Mouse (Mus musculus): ENCODE data around the gene Cd180. TPM values are rescaled to one million over a fixed set of nuclear protein-coding genes. Genes with fewer than 3 reads are reported as not detected.

The Cd180 gene
- polyA plus RNA-seq, 1 experiment from 2014 or later: 0.42 TPM

- no peak for ATAC-seq (ENCODE audit: low FRiP score, low TSS enrichment)
- TF ChIP-seq CTCF (IDR thresholded peaks at IDR 0.05; ENCODE audit: low read depth) (peak; percentile 70), EP300 (optimal IDR thresholded peaks at IDR 0.05) (no peak)
- DNase-seq (ENCODE audit: low spot score): no peak
- 66% methylated on average over 12 of the region's 12 CpGs for WGBS
- H3K27me3 ChIP-seq (ENCODE audit: control insufficient read depth, insufficient read depth, low read length): no peaks in the 10 kb centered on the region
- no peaks in the 10 kb centered on the region for H3K9me3 ChIP-seq (ENCODE audit: control insufficient read depth, low read length)
- no peak overlapping the region for H3K4me3 ChIP-seq (ENCODE audit: low read depth, low read length)
- no peaks in the 10 kb centered on the region for H3K36me3 ChIP-seq (ENCODE audit: control insufficient read depth, insufficient read depth, low read length)
- no peak overlapping the region for H3K27ac ChIP-seq (replicated peaks)
- 0 out of 2 replicates have a peak overlapping the region, but pooled peaks have one; percentile 14 for H3K4me2 ChIP-seq (replicated peaks; ENCODE audit: low read depth)
- 0 out of 2 replicates have a peak, but pooled peaks cover 2% of the 10 kb centered on the region for H3K4me1 ChIP-seq (replicated peaks; ENCODE audit: control insufficient read depth, insufficient read depth)
- no peak overlapping the region for H3K9ac ChIP-seq (ENCODE audit: low read length)
These were observed 28.3 kb upstream of the Cd180 start for GRCm38 (mm10) chr13:102664843-102665587.

DNA sequence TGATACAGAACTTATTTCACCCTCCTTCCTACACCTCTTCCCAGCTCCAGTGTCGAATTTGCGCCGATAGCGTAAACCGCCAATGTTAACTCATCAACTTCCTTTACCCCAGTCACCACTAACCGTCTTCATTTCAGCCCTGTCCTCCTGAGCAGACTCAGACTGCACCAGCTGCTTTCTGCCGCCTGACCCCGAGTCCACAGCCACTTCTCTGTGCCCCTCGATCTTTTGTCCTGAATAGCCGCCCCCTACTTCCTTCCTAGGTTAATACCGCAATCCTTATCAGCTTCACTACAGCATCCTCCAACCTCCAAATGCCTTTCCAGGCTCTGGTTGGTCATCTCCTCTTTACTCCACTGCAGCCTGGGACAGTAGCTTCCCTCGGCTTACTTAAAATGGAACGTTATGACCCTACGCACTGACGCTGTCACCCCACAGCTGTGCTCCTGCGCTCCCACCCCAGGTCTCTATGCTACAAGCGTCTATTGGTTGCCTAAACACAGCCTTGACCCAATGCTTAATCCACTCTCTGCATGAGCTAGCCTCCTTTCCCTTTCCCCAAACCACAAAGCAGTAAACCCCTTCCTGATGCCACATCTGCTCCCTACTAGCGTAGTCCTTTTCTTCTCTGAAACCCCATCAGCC is 27.6 kb upstream of the Cd180 start:
- TF ChIP-seq CTCF (IDR thresholded peaks at IDR 0.05; ENCODE audit: low read depth) (no peak), EP300 (optimal IDR thresholded peaks at IDR 0.05) (no peak)
- DNase-seq (ENCODE audit: low spot score): no peak
- Histone ChIP-seq H3K4me3 (ENCODE audit: low read depth, low read length) (no peak overlapping the region), H3K9ac (ENCODE audit: low read length) (no peak overlapping the region), H3K27ac (replicated peaks) (no peak overlapping the region), H3K4me2 (replicated peaks; ENCODE audit: low read depth) (0 out of 2 replicates have a peak overlapping the region, but pooled peaks have one; percentile 14), H3K4me1 (replicated peaks; ENCODE audit: control insufficient read depth, insufficient read depth) (0 out of 2 replicates have a peak, but pooled peaks cover 2% of the 10 kb centered on the region), H3K9me3 (ENCODE audit: control insufficient read depth, low read length) (no peaks in the 10 kb centered on the region), H3K36me3 (ENCODE audit: control insufficient read depth, insufficient read depth, low read length) (no peaks in the 10 kb centered on the region), H3K27me3 (ENCODE audit: control insufficient read depth, insufficient read depth, low read length) (no peaks in the 10 kb centered on the region)
- ATAC-seq (ENCODE audit: low FRiP score, low TSS enrichment): no peak
- WGBS: 55% methylated on average over 18 of the region's 18 CpGs

DNA sequence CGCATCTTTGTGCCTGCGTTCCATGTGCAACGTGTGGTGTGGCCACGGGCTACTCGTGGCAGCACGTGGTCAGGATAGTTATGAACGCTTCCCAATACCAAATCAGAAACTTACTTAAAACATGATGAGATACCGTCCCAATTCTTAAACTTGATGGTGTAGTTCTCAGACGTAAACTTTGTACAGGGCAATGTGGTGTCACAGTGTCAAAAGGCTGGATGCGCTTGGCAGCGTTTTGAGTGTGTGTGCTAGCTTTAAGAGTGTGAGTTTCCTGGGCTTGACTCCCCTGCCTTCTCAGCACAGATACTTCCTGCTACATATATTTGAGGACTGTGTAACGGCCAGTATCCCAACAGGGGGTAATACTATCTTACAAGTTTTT is 27.1 kb upstream of the Cd180 start:
- no peak overlapping the region for H3K27ac ChIP-seq (replicated peaks)
- ATAC-seq (ENCODE audit: low FRiP score, low TSS enrichment): no peak
- H3K36me3 ChIP-seq (ENCODE audit: control insufficient read depth, insufficient read depth, low read length): no peaks in the 10 kb centered on the region
- H3K27me3 ChIP-seq (ENCODE audit: control insufficient read depth, insufficient read depth, low read length): no peaks in the 10 kb centered on the region
- H3K4me1 ChIP-seq (replicated peaks; ENCODE audit: control insufficient read depth, insufficient read depth): 0 out of 2 replicates have a peak, but pooled peaks cover 2% of the 10 kb centered on the region
- no peak for TF ChIP-seq EP300 (optimal IDR thresholded peaks at IDR 0.05)
- TF ChIP-seq CTCF (IDR thresholded peaks at IDR 0.05; ENCODE audit: low read depth): no peak
- no peak overlapping the region for H3K4me3 ChIP-seq (ENCODE audit: low read depth, low read length)
- H3K9me3 ChIP-seq (ENCODE audit: control insufficient read depth, low read length): no peaks in the 10 kb centered on the region
- DNase-seq (ENCODE audit: low spot score): no peak
- 82% methylated on average over 12 of the region's 12 CpGs for WGBS
- no peak overlapping the region for H3K9ac ChIP-seq (ENCODE audit: low read length)
- H3K4me2 ChIP-seq (replicated peaks; ENCODE audit: low read depth): no peak overlapping the region

GRCm38 (mm10) chr13:102666731-102667130 is 26.6 kb upstream of the Cd180 start:
- Histone ChIP-seq H3K27me3 (ENCODE audit: control insufficient read depth, insufficient read depth, low read length) (no peaks in the 10 kb centered on the region), H3K4me2 (replicated peaks; ENCODE audit: low read depth) (no peak overlapping the region), H3K4me3 (ENCODE audit: low read depth, low read length) (no peak overlapping the region), H3K4me1 (replicated peaks; ENCODE audit: control insufficient read depth, insufficient read depth) (0 out of 2 replicates have a peak, but pooled peaks cover 2% of the 10 kb centered on the region), H3K9ac (ENCODE audit: low read length) (no peak overlapping the region), H3K27ac (replicated peaks) (no peak overlapping the region), H3K9me3 (ENCODE audit: control insufficient read depth, low read length) (no peaks in the 10 kb centered on the region), H3K36me3 (ENCODE audit: control insufficient read depth, insufficient read depth, low read length) (no peaks in the 10 kb centered on the region)
- 79% methylated on average over 4 of the region's 4 CpGs for WGBS
- ATAC-seq (ENCODE audit: low FRiP score, low TSS enrichment) (no peak), DNase-seq (ENCODE audit: low spot score) (no peak)
- TF ChIP-seq CTCF (IDR thresholded peaks at IDR 0.05; ENCODE audit: low read depth): no peak
- TF ChIP-seq EP300 (optimal IDR thresholded peaks at IDR 0.05): no peak

DNA sequence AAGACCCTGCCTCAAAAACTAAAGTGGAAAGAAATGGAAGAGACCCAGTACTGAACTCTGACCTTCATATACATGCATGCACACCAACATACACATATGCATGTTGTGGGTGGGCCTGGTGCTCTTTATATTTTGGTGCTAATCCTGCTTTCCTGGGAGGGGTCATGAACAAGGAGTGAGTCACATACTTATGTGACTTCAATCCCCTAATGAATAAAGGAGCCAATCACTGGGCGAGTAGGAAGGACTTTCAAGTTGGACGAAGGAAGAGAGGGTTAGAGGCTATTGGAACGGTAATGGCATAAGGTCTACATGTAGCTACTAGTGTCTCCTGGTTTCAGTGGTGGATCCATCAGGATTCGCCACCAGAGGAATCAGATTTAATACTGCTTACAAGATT is 26.0 kb upstream of the Cd180 start:
- H3K36me3 ChIP-seq (ENCODE audit: control insufficient read depth, insufficient read depth, low read length): no peaks in the 10 kb centered on the region

GRCm38 (mm10) chr13:102667842-102668241 is 25.5 kb upstream of the Cd180 start:
- no peak for ATAC-seq (ENCODE audit: low FRiP score, low TSS enrichment)
- H3K36me3 ChIP-seq (ENCODE audit: control insufficient read depth, insufficient read depth, low read length): no peaks in the 10 kb centered on the region

More for the DNA sequence above, 26.0 kb upstream of the Cd180 start:
- WGBS: 78% methylated on average over 4 of the region's 4 CpGs
- Histone ChIP-seq H3K9me3 (ENCODE audit: control insufficient read depth, low read length) (no peaks in the 10 kb centered on the region), H3K4me3 (ENCODE audit: low read depth, low read length) (no peak overlapping the region), H3K27ac (replicated peaks) (no peak overlapping the region), H3K4me1 (replicated peaks; ENCODE audit: control insufficient read depth, insufficient read depth) (0 out of 2 replicates have a peak, but pooled peaks cover 2% of the 10 kb centered on the region), H3K27me3 (ENCODE audit: control insufficient read depth, insufficient read depth, low read length) (no peaks in the 10 kb centered on the region), H3K9ac (ENCODE audit: low read length) (no peak overlapping the region), H3K4me2 (replicated peaks; ENCODE audit: low read depth) (no peak overlapping the region)
- TF ChIP-seq EP300 (optimal IDR thresholded peaks at IDR 0.05) (no peak), CTCF (IDR thresholded peaks at IDR 0.05; ENCODE audit: low read depth) (no peak)
- no peak for DNase-seq (ENCODE audit: low spot score)
- no peak for ATAC-seq (ENCODE audit: low FRiP score, low TSS enrichment)

More at GRCm38 (mm10) chr13:102667842-102668241, 25.5 kb upstream of the Cd180 start:
- TF ChIP-seq EP300 (optimal IDR thresholded peaks at IDR 0.05) (no peak), CTCF (IDR thresholded peaks at IDR 0.05; ENCODE audit: low read depth) (no peak)
- no peak overlapping the region for H3K4me3 ChIP-seq (ENCODE audit: low read depth, low read length)
- no peaks in the 10 kb centered on the region for H3K9me3 ChIP-seq (ENCODE audit: control insufficient read depth, low read length)
- DNase-seq (ENCODE audit: low spot score): no peak
- 87% methylated on average over 9 of the region's 9 CpGs for WGBS
- H3K27me3 ChIP-seq (ENCODE audit: control insufficient read depth, insufficient read depth, low read length): no peaks in the 10 kb centered on the region
- H3K9ac ChIP-seq (ENCODE audit: low read length): no peak overlapping the region
- no peak overlapping the region for H3K27ac ChIP-seq (replicated peaks)
- 0 out of 2 replicates have a peak, but pooled peaks cover 2% of the 10 kb centered on the region for H3K4me1 ChIP-seq (replicated peaks; ENCODE audit: control insufficient read depth, insufficient read depth)
- no peak overlapping the region for H3K4me2 ChIP-seq (replicated peaks; ENCODE audit: low read depth)

Measured in stomach, postnatal 0 days (tissue).